Mouse (Mus musculus): ENCODE results near the gene Dgki. TPM values are rescaled to one million over a fixed set of nuclear protein-coding genes. Genes with fewer than 3 reads are reported as not detected.
A peak's percentile ranks its signal among the peaks of the same experiment; 100 is the strongest.

Gene Dgki
- polyA plus RNA-seq (2015; fragmentation: Nextera tagmentation; extraction: Ambion mirVana), result 0.64 and 0.67 TPM in 2 replicates

DNA sequence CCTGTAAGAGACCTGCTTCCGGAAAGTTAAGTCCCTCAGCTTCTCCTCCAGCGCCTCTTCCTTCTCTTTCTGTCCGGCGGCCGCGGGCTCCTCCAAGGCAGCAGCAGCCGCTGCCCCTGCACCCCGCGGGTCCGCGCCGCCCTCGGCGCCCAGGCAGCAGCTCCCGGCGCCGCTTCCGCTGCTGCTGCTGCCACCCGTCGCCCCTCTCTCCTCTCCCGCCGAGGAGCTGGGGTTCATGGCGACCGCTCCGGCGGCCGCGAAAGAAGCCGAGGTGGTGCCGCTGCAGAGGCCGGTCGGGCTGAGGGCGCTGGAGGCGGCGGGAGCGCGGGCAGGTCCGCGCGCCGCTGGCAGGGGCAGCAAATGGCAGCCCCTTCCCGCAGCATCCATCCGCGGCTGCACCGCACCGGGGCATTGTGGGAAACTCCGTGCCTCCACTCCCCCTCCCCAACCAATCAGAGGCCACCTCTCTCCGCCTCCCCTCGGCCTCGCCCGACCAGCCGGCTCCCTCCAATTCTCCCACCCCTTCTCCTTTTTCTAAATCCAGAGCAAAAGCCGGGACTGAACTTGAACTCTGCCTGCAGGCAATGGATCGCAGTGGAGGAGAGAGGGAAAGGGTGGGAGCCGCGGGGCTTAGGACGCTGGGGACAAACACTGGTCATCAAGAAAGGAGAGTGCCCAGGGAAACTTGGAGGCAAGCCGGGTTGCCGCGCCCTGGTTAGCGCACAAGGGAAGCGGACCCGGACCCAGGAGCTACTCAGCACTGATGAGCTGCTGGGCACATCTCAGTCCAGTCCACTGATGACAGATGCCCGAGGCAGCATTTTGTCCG lies at the start of gene Dgki:
Gene Dgki (minus strand): TSS at position 623 of the 829 bp plus-strand sequence.
- Histone ChIP-seq H3K4me1 (replicated peaks) (peaks cover 14% of the 10 kb centered on the region), H3K36me3 (no peaks in the 10 kb centered on the region), H3K4me2 (replicated peaks) (peak within 1 kb of the TSS; percentile 99), H3K9me3 (no peaks in the 10 kb centered on the region), H3K27ac (no peak within 1 kb of the TSS), H3K4me3 (replicated peaks) (peak within 1 kb of the TSS; percentile 58), H3K9ac (peak within 1 kb of the TSS; percentile 26; the same call in 1 of the 2 replicates), H3K27me3 (replicated peaks) (peaks cover 38% of the 10 kb centered on the region)
- WGBS, result under 1% methylated on average over 65 of the region's 65 CpGs
- ATAC-seq, result peak; percentile 72

DNA sequence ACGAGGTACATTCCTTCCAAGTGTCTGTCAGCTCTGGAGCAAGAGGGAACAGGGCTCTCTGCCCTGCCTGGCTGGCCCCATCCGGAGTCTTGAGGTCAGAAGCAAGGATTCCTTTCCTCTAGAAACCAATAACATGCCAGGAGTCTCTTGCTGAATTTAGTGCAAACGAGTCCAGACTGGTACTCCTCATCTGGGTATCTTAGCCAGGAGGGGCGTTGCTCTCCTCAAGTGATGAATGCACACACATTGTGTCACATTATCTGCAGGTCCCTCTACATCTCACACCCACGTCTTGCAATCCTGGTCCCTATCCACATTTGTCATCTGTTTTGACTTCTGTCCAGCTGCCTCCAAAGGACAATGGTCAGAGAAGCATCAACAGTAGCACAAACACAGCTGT lies 47.6 kb upstream of the Dgki start:
- 75% methylated on average over 5 of the region's 5 CpGs for WGBS
- Histone ChIP-seq H3K27ac (no peak overlapping the region), H3K27me3 (replicated peaks) (no peaks in the 10 kb centered on the region), H3K4me3 (replicated peaks) (no peak overlapping the region), H3K9me3 (no peaks in the 10 kb centered on the region), H3K9ac (no peak overlapping the region), H3K4me2 (replicated peaks) (no peak overlapping the region), H3K4me1 (replicated peaks) (no peaks in the 10 kb centered on the region), H3K36me3 (0 out of 2 replicates have a peak, but pooled peaks cover 7% of the 10 kb centered on the region)
- ATAC-seq, result no peak

DNA sequence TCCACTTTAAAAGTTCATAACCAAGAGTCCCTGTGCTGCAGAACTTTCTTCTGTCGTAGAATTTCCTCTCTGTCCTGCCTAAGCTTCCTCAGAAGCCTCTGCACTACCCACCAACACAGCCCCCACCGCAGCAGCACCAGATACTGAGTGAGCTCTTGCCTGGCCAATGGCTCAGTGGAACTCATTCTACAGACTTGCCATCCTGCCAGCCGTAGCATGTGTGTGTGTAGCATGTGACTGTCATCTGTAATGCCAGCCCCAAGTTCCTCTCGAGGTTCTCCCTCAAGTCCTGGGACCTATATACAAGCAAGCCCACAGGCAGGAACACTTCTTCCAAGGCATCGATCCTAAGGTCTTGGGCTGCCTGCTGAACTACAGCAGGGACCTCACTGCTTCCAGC lies 38.1 kb upstream of the Dgki start:
- no peak overlapping the region for H3K4me3 ChIP-seq (replicated peaks)
- no peak overlapping the region for H3K27ac ChIP-seq
- H3K9ac ChIP-seq, result no peak overlapping the region
- H3K4me1 ChIP-seq (replicated peaks), result no peaks in the 10 kb centered on the region
- WGBS, result 89% methylated on average over 5 of the region's 5 CpGs
- no peaks in the 10 kb centered on the region for H3K27me3 ChIP-seq (replicated peaks)
- H3K4me2 ChIP-seq (replicated peaks), result no peak overlapping the region
- H3K36me3 ChIP-seq, result 0 out of 2 replicates have a peak, but pooled peaks cover 8% of the 10 kb centered on the region
- no peaks in the 10 kb centered on the region for H3K9me3 ChIP-seq
- ATAC-seq, result no peak

DNA sequence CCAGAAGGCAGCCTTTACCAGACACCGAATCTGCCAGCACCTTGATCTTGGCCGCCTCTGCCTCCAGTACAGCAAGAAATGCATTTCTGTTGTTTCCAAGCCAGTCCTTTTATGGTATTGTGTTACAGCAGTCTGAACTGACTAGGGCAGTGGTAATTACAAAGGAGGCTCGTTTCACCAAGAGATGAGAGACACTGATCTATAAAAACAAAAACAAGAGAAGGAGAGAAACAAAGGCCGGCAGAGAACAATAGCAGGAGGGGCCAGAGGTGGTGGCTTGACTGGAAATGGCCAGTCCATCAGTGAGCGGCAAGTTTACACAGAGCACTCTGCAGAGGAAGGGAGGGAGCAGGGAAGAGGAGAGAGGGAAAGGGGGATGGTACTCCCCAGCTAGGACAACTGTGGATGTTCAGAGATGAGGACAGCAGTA lies 36.9 kb upstream of the Dgki start:
- Histone ChIP-seq H3K4me2 (replicated peaks) (no peak overlapping the region), H3K36me3 (0 out of 2 replicates have a peak, but pooled peaks cover 12% of the 10 kb centered on the region), H3K4me3 (replicated peaks) (no peak overlapping the region), H3K27me3 (replicated peaks) (no peaks in the 10 kb centered on the region), H3K9ac (no peak overlapping the region), H3K9me3 (no peaks in the 10 kb centered on the region), H3K27ac (no peak overlapping the region), H3K4me1 (replicated peaks) (no peaks in the 10 kb centered on the region)
- 31% methylated on average over 5 of the region's 5 CpGs for WGBS
- no peak for ATAC-seq

DNA sequence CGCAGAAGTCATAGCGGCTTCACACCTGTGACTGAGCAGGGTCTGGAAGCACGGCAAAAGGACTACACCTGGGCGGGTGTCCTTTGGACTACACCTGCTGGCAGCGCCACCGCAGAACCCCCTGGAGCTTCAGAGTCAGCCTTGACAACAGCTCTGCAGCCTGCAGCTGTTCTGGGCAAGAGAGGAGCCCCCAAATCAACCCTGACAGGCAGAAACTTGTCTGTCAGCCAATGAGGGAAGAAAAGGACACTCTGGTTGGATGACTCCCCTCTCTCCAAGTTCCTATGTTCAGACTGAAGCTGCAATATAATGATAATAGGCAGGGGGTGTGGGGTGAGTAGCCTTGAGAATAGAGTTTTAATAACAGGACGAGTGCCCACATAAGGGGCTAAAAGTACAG lies 36.4 kb upstream of the Dgki start:
- 76% methylated on average over 7 of the region's 7 CpGs for WGBS
- Histone ChIP-seq H3K9ac (no peak overlapping the region), H3K4me2 (replicated peaks) (no peak overlapping the region), H3K4me3 (replicated peaks) (no peak overlapping the region), H3K4me1 (replicated peaks) (no peaks in the 10 kb centered on the region), H3K9me3 (no peaks in the 10 kb centered on the region), H3K27me3 (replicated peaks) (no peaks in the 10 kb centered on the region), H3K36me3 (peaks cover 15% of the 10 kb centered on the region; the same call in 1 of the 2 replicates), H3K27ac (no peak overlapping the region)
- ATAC-seq, result no peak

DNA sequence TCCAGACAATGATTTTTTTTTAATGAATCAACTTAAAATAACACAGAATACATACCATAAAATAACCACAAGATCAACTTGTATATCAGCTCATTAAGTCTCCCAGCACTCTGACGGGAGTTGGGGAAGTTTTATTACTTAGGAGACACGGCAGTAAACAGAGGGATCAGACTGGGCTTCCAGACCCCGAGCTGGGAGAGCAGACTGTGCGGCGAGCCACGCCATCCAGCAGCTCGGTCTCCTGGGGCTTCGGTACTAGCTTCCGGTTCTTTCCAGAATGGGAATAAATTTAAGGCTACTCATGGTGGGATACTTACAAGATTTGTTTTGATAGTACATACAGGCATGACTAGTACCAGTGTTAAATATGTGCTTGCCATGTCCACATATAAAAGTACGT lies 32.9 kb upstream of the Dgki start:
- Histone ChIP-seq H3K27ac (no peak overlapping the region), H3K36me3 (peaks cover 15% of the 10 kb centered on the region; the same call in 1 of the 2 replicates), H3K9ac (no peak overlapping the region), H3K9me3 (no peaks in the 10 kb centered on the region), H3K4me2 (replicated peaks) (no peak overlapping the region), H3K27me3 (replicated peaks) (no peaks in the 10 kb centered on the region), H3K4me3 (replicated peaks) (no peak overlapping the region), H3K4me1 (replicated peaks) (no peaks in the 10 kb centered on the region)
- 47% methylated on average over 10 of the region's 10 CpGs for WGBS
- 0 out of 2 replicates have a peak, but pooled peaks have one; percentile 27 for ATAC-seq

DNA sequence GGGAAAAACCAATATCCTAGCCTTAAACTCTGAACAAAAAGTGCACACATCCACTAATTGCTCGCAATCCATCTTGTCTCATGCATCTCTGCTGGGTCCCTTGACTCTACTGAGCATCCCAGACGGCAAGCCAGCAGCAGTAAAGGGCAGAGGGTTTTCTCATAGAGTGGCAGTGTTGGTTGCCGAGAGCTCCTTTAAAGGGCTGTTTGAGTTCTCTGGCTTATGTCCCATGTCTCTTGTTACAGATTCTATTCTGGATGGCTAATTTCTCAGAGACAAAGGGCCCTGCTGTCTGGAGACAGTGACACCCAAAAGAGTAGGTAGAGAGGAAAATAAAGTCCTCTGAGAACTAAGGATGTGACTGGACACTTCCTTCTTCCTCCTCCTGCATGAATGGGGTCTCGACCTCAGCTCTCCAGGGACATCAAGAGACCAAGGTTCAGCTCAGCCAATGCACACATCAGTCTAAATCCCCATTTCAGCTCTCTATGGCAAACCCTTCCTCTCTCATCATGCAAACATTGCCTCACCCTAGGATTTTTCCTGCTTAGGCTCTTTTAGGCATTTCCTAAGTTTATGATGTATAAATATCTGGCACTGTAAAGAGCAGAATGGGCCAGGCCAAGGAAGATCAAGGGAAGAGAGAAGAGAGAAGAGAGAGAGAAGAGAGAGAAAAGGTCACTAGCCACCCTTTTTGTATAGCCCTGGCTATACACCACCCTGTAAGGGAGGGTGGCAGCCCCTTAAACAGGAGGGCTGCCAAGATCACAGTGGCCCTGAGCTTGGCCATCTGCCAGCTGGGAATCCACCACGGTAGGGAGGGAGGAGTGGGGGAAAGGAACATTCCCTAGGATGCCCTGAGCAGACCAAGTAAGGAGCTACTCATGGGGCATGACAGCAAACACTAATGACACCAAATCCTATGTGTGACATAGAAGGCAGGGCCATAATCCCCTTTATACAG lies 30.2 kb upstream of the Dgki start:
- Histone ChIP-seq H3K4me2 (replicated peaks) (no peak overlapping the region), H3K4me3 (replicated peaks) (no peak overlapping the region), H3K36me3 (peaks cover 10% of the 10 kb centered on the region; the same call in 1 of the 2 replicates), H3K27me3 (replicated peaks) (no peaks in the 10 kb centered on the region), H3K9ac (no peak overlapping the region), H3K27ac (peak overlapping the region; percentile 18; the same call in 1 of the 2 replicates), H3K9me3 (no peaks in the 10 kb centered on the region), H3K4me1 (replicated peaks) (peaks cover 8% of the 10 kb centered on the region)
- WGBS, result 49% methylated on average over 5 of the region's 5 CpGs
- peak; percentile 51 for ATAC-seq

DNA sequence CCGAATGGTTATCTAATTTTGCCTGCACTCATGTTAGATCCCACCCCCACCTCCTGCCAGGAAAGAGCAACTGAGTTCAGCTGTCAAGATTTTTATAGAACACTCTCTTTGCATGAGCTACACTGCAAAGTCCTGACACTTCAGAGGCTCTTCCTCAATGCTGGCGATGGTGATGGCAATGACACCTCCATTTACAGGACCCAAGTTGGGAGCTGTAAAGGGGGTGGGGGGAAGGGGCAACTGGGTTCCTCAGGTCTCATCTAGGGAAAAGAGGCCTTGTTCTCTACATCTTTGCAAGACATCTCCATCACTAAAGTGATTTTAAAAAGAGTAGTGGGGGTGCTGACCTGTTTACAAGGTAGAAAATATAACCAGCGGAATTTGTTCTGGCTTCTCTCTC lies 29.4 kb upstream of the Dgki start:
- Histone ChIP-seq H3K9ac (no peak overlapping the region), H3K4me3 (replicated peaks) (no peak overlapping the region), H3K4me1 (replicated peaks) (peaks cover 8% of the 10 kb centered on the region), H3K27ac (no peak overlapping the region), H3K4me2 (replicated peaks) (no peak overlapping the region), H3K36me3 (peaks cover 10% of the 10 kb centered on the region; the same call in 1 of the 2 replicates), H3K27me3 (replicated peaks) (no peaks in the 10 kb centered on the region), H3K9me3 (no peaks in the 10 kb centered on the region)
- 78% methylated on average over 3 of the region's 3 CpGs for WGBS
- ATAC-seq, result no peak

DNA sequence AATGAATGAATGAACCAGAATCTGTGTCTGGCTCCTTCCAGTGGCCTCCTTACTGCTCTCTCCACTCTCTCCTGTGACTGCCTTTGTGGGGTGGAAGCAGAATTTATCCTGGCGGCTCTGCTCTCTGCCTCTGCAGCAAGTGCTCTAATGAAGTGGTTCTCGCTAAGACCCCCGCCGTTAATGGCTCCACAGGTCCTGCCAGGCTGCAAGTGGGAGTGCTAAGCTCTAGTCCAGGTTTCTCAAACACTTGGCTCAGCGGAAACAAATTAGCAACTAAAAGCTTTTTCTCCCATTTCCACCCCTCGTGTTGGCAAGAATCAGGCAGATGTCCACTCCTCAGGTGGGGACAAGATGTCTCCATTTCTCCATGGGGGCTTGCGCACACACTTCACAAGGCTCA lies 28.7 kb upstream of the Dgki start:
- 63% methylated on average over 7 of the region's 7 CpGs for WGBS
- peaks cover 8% of the 10 kb centered on the region for H3K4me1 ChIP-seq (replicated peaks)

DNA sequence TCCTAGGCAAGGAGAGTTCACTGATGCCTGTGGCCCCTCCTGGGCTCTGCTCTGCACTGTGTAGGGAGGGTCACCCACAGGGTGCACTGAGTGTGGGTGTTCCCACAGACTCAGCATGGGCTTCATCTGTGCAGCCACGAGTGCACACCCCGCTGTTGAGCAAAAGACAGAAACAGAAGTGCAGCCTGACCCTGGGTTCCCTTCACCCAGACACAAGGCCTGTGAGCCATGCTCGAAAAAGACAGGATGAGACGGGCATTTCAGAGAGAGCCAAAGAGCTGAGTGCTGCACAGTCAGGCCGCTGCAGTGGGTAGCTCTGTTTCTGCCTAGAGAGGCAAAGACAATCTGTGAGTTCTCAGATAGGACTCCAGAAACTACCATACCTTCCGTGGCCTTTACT lies 27.5 kb upstream of the Dgki start:
- H3K4me3 ChIP-seq (replicated peaks), result no peak overlapping the region
- peaks cover 6% of the 10 kb centered on the region; the same call in 1 of the 2 replicates for H3K36me3 ChIP-seq
- no peak for ATAC-seq
- H3K27ac ChIP-seq, result 0 out of 2 replicates have a peak overlapping the region, but pooled peaks have one; percentile 11
- H3K9me3 ChIP-seq, result no peaks in the 10 kb centered on the region
- 64% methylated on average over 6 of the region's 6 CpGs for whole genome bisulfite sequencing
- no peak overlapping the region for H3K9ac ChIP-seq
- no peak overlapping the region for H3K4me2 ChIP-seq (replicated peaks)
- H3K4me1 ChIP-seq (replicated peaks), result peaks cover 8% of the 10 kb centered on the region
- H3K27me3 ChIP-seq (replicated peaks), result no peaks in the 10 kb centered on the region

More for the DNA sequence above, 28.7 kb upstream of the Dgki start:
- Histone ChIP-seq H3K4me3 (replicated peaks) (no peak overlapping the region), H3K36me3 (peaks cover 6% of the 10 kb centered on the region; the same call in 1 of the 2 replicates), H3K9me3 (no peaks in the 10 kb centered on the region), H3K27me3 (replicated peaks) (no peaks in the 10 kb centered on the region), H3K9ac (no peak overlapping the region), H3K4me2 (replicated peaks) (no peak overlapping the region), H3K27ac (no peak overlapping the region)
- no peak for ATAC-seq

DNA sequence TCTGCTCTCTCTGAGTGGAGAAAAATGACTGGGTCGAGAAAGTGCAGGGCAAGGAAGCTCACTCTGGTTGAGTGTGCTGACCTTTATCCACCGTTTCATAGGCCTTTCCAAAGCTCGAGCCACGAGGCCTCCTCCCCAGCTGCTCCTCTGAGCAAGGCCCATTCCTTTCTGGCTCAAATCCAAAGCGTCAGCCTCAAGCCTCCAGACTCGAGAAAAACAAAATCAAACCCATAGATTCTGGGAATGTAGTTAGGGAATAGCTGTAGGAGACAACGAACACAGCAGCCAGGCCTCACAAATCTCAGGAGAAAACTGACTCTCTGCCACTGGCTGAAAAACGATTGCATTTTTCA lies 26.6 kb upstream of the Dgki start:
- no peak overlapping the region for H3K4me2 ChIP-seq (replicated peaks)
- WGBS, result 26% methylated on average over 8 of the region's 8 CpGs
- H3K27me3 ChIP-seq (replicated peaks), result no peaks in the 10 kb centered on the region
- H3K4me3 ChIP-seq (replicated peaks), result no peak overlapping the region
- ATAC-seq, result peak; percentile 53
- H3K27ac ChIP-seq, result peak overlapping the region; percentile 57; the same call in 1 of the 2 replicates
- H3K9ac ChIP-seq, result no peak overlapping the region
- peaks cover under 1% of the 10 kb centered on the region; the same call in 1 of the 2 replicates for H3K36me3 ChIP-seq
- H3K4me1 ChIP-seq (replicated peaks), result peaks cover 8% of the 10 kb centered on the region
- no peaks in the 10 kb centered on the region for H3K9me3 ChIP-seq
